Mouse (Mus musculus) lung, postnatal 0 days (tissue): ENCODE data around the gene Lmo1.

Experiments used
- CTCF ChIP-seq: IDR thresholded peaks from 2 replicates; pipeline ENCODE4 v1.5.1; 2016; ENCODE audit warnings: antibody characterized with exemption, mild to moderate bottlenecking
- EP300 ChIP-seq: IDR thresholded peaks from 2 replicates; pipeline ENCODE4 v1.6.1; 2016; ENCODE audit warnings: antibody characterized with exemption, mild to moderate bottlenecking, control low read depth

DNA sequence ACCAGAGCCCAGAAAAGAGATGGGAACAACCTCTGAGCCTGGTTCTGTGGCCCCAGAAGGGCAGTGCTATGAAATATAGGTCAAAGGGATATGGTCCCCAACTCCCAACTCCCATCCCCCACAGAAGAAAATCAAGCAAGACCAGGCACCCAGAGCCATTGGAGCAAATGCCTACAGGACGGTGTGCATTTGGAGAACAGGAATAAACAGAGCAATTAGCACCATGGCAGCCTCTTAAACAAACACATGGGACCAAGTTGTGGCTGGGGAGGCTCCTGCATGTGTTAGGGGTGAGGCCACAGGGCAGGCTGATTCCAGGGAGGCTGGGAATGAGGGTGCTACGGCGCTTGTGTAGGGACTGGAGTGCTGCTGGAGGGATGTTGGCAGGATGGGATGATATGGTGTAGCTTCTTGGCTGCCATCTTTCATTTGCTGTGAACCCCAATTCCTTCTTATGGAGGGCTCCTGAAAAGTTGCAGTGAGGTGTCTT, 22.2 kb upstream of the Lmo1 start:
- TF ChIP-seq CTCF, result no peak
- TF ChIP-seq EP300, result no peak
